Mouse (Mus musculus) heart, postnatal 10 days (tissue): Measurements from ENCODE around the gene Ankzf1. TPM values are rescaled to one million over a fixed set of nuclear protein-coding genes. Genes with fewer than 3 reads are reported as not detected.

Experiments
- DNase-seq, 2 experiments: peaks; one replicate each; pipeline ENCODE4 v3.0.0; 2021
- intact Hi-C: fragments of 180-260 bp; cut with DNase I; formaldehyde crosslinking; loops from one replicate; pipeline ENCODE4 v1.15.1; 2025
- total RNA-seq, 2 experiments: library from RNA; stranded (reverse); gene quantifications; 2 replicates each; pipeline ENCODE4 v1.2.3; 2021

The Ankzf1 gene
- total RNA-seq: 10 to 100 TPM; 12.5 TPM

DNA sequence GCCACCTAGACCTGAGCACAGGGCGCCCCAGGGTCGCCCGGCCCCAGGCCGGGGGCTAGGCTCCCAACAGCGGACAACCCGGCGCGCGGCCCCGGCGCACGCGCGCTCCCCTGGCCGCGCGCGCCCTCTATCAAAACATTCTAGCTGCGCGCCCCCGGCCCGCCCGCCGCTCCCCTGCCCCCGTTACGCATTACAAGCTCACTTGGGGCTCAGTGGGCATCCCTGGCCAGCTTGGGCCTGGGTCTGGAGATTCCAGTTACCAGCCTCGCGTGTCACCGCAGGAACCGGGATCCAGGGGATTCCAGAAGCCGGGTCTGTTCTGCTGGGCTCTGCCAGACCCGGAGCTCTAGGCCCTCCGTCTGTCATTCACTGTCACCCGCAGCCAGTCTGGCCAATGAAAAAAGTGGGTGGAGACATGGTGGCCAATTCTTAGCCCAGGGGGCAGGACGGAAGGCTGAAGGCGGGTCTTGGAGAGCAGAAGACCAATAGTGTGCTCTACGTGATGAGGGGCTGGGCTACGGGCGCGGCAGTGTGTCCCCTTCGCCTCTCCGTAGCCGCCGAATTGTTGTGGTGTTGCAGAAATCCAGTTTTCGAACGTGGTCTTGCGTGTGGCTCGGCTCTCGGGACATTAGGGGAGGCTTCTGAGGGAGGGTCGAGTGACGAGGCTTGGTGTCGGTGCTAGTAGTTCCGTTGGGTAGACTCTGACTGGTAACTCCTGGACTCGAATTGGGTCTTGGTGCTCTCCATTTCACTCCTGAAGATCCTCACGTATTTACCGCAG, at the start of gene Ankzf1, which contains the start of gene Atg9a:
TSS of gene Ankzf1 (plus strand) at position 530 of the 781 bp plus-strand sequence.
TSS of gene Atg9a (minus strand) at position 575 of the 781 bp plus-strand sequence.
- peak; percentile 97 for DNase-seq
- intact Hi-C loops: loop anchor here (1.0 kb wide), 1 partner anchor 17 kb away; no protein-coding TSS in a partner anchor

DNA sequence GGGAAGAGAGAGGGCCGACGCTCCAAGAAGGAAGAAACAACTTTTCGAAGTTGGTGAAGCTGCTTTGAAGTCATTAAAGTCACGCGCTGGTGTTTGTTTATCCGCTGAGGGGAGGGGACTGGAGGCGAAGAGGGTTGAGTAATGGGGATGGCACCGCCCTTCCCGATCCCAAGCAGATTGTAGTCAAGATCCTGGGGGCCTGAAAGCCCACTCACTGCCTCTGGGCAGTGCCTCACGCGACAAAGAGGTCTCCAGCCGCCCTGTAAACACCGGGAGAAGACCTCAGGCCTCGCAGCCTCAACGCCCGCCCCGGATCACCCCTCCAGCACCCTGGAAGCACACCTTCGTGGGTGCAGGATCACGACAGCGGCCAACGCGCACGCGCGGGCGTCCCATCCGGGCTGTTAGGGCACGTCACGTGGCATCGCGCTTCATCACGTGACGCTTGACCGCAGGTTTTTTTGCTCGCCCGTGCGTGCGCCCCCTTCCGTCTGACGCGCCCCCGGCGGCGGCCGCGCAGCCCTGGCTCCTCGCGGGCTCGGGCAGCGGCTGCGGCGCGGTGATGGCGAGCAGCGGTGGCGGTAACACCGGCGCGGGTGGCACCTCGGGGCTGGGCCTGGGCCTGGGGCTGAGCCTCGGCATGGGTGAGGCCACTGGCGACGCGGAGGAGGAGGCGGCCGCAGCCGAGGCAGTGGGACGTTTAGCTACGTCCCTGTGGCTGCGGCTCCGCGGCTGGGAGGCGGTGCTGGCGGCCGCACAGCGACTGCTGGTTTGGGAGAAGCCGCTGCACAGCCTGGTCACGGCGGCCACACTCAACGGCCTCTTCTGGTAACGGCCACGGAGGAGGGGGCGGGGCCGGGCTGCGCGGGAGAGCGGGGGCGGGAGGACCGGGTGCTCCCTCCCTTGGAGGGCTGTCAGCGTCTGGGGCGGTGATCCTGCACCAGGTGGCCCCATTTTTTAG, 49.4 kb upstream of the Ankzf1 start, which contains the start of the genes Cnppd1 and Retreg2:
TSS of gene Cnppd1 (minus strand) at position 411 of the 961 bp plus-strand sequence.
TSS of gene Retreg2 (plus strand) at position 478 of the 961 bp plus-strand sequence.
- peak; percentile 97 to 98 for DNase-seq
- intact Hi-C loops: loop anchor here (2.0 kb wide), 1 partner anchor 26 kb away; the partner anchor contains the start of gene Zfand2b

DNA sequence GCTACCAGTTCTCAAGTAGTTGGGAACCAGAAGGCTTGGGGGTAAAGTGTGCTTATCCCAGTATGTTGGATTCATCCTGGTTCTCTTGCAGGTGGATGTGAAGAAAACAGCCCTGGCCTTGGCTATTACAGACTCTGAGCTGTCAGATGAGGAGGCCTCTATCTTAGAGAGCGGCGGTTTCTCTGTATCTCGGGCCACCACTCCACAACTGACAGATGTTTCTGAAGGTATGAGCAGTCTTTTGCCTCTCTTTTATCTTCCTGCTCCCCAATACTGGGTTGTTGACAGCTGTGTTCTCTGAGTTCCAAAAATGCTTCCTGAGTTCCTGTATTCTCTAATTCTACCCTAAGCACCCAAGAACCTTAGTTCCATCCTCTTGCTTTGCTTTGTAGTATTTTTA, 46.4 kb upstream of the Ankzf1 start:
- intact Hi-C loops: no loop called here

DNA sequence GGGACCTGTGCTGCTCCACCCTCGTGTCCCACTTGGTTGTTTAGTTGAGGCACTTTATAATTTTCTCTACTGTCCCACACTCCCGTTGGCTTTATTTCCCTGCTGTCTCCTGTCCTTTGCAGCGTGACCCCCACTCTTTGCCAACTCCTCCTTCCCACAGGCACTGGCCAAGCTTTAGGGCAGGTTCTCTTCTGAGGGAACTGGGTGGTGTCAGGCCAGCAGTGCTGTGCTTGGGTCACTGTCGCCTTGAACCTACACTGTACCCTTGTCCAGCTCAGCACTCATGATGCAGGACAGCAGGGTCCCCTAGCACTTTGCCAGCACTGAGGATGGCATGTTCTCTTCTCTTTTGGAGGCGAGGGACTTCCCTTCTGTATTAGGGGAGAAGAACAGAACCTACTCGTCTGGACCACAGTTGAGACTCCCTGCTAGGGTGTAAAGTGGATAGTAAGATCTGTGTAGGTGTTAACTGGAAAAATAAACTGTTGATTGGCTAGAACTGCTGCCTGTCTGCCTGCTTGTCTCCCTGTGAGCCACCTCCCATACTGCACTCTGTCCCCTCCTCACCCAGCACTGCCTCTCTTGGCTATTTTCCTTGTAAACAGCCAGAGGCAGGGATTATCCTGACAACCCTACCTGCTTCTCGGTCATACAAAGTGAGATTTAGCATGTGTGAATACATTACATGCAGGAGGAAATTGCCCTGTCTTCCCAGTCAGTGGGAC, 44.4 kb upstream of the Ankzf1 start:
- no peak for DNase-seq
- intact Hi-C loops: no loop called here

More for the DNA sequence above, 46.4 kb upstream of the Ankzf1 start:
- no peak for DNase-seq

DNA sequence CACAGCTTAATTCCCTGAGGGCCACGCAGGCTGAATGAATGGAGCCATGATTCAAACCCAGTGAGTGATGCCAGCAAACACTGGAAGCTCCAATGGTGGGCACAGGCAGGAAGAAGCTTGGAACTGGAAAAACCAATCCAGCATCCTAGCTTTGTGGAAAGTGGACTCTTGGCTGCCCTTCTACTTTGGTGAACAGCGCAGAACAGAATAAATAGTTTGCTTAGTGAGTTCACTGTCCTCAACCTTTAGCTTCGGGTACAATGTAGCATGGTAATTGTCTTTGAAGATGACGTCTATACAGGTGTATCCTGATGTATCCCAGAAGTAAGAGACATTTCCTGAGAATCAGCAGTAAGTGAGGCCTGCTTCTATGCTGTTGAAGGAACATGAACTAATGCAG, 43.2 kb upstream of the Ankzf1 start:
- intact Hi-C loops: no loop called here

DNA sequence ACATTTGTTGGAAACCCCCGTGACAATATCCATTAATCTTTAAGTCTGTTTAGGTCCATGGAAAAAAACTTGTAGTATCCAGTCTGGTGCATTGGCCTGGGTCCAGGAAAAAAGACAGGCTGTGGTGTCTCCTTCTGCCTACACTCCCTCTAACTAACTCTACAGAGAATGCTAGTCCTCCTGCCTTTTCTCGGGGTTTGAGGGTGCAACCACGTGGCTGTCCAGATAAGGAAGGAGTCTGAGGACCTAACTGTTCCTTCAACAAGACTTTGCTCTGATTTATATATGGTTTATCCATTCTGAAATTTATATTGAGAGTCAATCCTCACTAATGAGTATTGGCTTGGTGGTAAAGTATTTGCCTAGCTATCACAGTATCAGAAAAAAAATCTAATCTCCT, 36.1 kb upstream of the Ankzf1 start:
- no peak for DNase-seq
- intact Hi-C loops: no loop called here

More for the DNA sequence above, 43.2 kb upstream of the Ankzf1 start:
- DNase-seq: no peak

DNA sequence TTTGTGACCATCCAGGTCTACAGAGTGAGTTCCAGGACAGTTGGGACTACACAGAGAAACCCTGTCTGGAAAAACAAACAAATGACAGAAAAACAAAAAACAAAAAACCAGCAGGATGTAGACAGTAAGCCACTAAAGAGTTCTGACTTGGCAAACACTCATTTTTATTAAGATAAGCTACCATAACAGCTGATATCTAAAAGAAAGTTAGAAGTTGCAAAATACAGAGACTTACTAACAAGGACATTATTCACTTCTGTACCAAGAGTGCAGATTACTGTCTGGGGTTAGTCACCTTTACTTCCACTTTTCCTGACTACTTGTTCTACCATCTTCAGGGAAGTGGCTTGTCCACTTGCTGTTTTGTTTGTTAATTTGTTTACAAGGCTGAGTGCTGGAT, 33.0 kb upstream of the Ankzf1 start:
- DNase-seq: no peak
- intact Hi-C loops: no loop called here

DNA sequence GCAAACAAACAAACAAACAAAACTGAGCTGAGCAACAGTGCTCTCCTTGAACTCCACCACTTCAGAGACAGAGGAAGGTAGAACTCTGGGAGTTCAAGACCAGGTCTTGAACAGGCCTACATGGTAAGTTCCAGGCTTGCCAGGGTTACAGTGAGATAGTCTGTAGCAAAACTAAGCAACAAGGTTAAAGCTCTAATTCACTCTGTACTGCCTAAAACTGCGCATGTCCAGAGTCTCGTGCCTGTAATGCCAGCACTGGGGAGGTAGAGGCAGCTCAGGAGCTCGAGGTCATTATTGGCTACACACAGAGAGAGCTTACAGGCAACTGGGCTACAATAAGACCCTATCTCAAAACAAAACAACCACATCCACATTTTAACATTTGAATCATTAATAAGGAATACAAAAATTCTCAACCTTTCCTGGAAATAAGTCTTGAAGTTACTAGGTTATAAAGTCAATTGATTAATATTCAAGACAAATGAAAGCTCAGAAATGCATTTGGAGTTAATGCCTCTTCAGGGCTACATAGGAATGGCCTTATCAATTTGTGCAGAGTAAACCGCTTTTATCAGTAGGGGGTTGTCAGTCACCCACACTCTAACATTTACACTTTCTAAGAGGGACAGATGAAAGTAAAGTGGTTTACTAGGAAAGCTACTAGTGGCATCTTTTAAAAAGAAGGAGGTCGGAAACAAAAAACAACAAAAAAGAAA, 32.3 kb upstream of the Ankzf1 start:
- no peak for DNase-seq
- intact Hi-C loops: no loop called here

DNA sequence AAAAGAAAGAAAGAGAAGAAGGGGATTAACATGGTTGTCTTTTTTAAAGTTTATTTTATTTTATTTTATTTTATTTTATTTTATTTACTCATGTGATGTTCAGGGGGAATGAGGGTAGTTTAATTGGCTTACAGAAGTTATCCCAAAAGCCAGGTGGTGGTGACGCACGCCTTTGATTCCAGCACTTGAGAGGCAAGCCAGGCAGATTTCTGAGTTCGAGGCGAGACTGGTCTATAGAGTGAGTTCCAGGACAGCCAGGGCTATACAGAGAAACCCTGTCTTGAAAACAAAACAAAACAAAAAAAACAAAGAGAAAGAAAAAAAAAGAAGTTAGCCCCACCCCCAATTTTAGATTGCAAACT, 31.7 kb upstream of the Ankzf1 start:
- DNase-seq: no peak
- intact Hi-C loops: no loop called here

DNA sequence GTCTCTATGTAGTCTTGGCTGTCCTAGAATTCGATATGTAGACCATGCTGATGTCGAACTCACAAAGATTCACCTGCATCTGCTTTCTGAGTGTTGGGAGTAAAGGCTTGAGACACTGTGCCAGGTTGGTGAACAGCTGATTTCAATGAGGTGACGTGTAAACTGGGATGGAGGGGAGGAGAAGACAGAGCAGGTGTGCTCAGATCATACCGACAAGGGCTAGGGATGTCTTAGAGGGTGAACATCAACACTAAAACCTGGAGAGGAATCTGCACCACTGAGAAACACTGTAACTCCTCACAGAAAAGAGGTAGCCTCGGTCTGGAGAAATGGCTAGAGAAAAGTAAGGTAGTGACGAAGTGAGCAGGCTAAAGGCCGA, 23.9 kb upstream of the Ankzf1 start:
- DNase-seq: no peak
- intact Hi-C loops: loop anchor here (2.0 kb wide), 1 partner anchor 25 kb away; the partner anchor contains the start of genes Cnppd1 and Retreg2

DNA sequence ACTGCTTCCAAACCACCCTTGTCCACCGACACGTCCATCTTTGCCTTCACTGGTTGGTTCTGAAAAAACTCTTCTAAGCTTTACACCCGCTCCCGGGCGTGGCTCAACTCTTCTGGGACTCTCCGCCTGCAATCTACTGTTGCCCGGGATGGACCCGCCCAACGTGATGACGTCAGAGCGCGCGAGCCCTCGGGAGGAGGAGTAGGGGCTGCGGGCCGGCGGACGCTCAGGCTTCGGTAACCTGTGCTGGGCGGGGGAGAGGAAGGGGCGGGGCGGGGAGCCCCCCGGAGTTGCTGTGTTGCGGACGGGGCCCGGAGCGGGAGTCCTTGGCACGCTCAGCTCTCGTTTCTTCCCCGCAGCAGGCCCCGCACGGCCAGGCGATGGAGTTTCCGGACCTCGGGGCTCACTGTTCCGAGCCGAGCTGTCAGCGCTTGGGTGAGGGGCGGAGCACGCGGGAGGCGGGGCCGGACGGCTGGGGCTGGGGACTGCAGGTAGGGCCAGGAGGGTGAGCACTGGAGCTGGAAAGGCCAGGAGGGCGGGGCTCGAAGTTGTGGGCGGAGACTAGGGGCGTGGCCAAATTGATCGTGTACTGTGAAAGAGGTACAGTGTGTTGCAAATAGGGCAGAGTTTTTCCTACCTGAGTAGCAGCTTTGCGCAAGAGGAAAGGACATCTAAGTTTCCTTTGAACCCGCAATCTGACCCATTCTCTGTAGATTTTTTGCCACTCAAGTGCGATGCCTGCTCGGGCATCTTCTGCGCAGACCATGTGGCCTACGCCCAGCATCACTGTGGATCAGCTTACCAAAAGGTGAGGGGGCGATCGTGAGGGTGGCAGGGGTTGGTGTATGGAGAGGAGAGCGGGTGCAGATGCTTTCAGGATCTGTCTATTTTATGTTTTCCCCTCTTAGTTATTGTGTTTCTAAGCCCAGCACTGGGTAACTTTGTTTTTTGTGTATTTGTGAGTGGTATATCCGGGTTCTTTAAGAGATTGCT, 23.2 kb upstream of the Ankzf1 start, which contains the start of gene Zfand2b:
TSS of gene Zfand2b (plus strand) at position 175 of the 993 bp plus-strand sequence.
- DNase-seq: peak; percentile 97 to 98
- intact Hi-C loops: loop anchor here (2.0 kb wide), 1 partner anchor 26 kb away; the partner anchor contains the start of genes Cnppd1 and Retreg2

DNA sequence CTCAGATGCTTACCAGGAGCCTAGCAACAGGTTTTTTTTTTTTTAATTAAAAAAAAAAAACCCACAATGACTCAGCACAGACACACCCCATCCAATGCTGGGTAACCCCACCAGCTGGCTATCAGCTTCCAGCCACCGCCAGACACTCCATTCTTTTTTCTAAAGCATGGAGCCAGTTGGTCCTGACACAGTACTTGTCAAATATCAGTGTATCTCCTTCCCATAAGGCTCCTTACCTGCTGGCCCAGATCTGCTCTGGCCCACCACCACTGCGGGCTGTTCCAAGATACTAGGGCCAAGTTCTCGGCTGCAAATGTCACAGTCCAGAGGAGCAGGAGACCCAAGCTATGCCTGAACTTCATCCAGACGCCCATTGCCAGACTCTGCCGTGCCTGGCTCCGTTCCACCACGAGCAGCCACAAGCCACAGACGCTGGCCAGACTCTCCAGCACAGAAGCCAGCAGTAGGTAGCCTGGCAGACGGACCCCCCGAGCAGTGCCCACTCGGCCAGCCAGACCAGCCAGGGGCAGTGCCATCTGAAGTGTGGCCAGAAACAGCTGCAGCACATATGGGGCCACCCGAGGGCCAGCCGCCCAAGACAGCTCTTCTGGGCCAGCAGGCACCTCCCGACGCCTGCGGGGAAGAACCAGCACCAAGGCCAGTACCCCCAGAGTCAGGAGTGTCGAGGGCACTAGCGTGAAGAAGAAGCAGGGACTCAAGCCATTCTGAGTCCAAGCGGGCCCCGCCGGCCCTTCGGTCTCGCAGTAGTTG, 12.4 kb upstream of the Ankzf1 start:
- peak; percentile 59 to 61 for DNase-seq
- intact Hi-C loops: no loop called here

DNA sequence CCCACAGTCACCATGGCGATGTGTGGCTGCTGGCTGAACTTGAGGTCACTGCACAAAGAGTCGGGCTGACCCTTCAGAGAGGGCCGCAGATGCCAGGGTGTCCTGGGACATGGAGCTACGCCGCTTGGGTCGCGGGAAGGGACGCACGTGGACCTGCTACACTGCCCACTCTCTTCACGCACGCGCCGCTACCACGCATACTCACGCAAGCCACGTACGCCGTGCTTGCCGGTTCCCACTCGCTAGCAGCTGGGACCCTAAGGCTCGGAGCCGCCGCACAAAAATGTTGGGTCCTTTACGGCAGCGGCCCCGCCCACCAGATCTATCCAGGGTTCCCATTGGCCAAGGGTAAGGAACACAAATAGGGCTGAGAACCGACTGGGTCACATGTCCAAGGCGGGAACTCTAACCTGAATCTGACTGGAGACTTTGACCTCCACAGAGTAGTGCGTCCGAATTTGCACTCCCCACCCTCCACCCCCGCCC, 11.8 kb upstream of the Ankzf1 start, which contains the start of gene Abcb6:
TSS of gene Abcb6 (minus strand) at position 288 of the 486 bp plus-strand sequence.
- DNase-seq: peak; percentile 92 to 93
- intact Hi-C loops: no loop called here

DNA sequence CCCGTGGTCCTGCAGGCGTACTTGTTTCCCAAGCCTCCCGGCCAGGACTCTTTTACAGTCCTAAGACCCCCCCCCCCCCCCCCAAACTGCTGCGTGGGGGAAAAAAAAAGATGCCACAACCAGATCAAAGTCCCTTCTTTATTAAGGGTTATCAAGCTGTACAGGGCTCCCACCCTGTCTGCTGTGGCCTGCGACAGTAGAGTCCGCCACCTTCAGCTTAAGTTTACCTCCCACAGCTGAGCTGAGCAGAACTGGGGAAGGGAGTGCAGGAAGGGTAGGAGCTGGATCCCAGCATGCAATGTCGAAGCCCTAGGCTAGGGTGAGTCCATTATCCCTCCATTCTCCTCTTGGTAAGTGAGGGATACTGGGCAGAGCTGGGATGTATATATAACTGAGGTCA, 11.2 kb upstream of the Ankzf1 start:
- no peak for DNase-seq
- intact Hi-C loops: no loop called here

DNA sequence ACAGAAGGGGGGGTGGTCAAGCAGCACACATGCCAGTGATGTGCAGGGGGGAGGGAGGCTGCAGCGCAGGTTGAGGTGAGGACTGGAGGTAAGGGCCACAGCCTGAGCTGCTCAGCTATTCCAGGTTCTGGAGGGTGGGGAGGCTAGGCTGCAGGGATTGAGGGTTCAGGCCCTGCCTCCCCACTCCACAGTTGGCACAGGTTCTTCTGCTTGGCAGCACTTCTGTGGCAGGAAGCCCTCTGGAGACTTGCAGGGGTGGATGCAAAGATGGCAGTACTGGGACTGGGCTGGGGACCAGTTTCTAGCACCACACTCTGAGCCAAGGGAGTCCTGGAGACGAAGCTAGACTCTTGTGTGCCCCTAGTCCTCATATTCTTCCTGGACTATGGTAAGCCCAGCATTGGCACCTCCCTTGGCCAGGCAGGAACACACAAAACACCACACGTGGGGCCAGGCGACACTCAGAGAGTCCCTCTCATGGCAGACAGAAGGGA, 10.5 kb upstream of the Ankzf1 start:
- intact Hi-C loops: no loop called here
- DNase-seq: no peak

DNA sequence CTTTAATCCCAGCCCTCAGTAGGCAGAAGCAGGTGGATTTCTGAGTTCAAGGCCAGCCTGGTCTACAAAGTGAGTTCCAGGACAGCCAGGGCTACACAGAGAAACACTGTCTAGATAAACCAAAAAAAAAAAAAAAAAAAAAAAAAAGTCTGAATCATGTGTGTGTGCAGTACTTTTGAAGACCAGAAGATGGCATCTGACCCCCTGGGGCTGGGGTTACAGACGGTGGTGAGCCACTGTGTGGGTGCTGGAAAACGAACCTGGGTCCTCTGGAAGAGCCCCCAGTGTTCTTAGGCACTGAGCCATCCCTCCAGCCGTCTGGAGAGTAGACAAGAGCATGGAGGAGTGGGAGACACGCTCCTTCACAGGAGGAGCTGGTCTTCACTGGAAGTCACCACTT, 9.8 kb upstream of the Ankzf1 start:
- intact Hi-C loops: no loop called here
- no peak for DNase-seq

DNA sequence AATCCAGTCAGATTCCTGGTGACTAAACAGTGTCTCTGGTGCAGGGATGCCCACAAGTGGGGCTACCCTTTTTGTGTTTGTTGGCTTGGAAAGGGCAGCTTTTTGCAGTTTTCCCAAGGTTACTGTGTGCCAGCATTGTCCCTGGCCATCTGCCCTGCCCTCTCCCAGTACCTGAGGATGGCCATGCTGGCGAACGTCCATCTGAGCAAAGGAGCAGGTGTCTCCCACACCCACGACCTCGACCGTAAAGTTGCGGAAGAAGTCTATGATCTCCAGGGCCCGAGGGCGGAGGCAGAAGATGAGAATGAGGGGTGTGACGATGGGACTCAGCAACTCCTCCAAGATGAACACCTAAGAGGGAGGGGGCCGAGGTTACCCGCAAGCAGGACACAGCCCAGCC, 6.5 kb upstream of the Ankzf1 start:
- no peak for DNase-seq
- intact Hi-C loops: no loop called here
